Mouse (Mus musculus) spleen, adult 2 months (tissue): ENCODE results near the gene Mpzl1.

Experiments used
- CTCF ChIP-seq: fragments of 200-500 bp; IDR thresholded peaks from 2 replicates; pipeline ENCODE4 v1.5.1; 2011; ENCODE audit warnings: mild to moderate bottlenecking, inconsistent platforms; ENCODE audit not compliant: insufficient read depth, insufficient read length, insufficient replicate concordance; ENCODE audit errors: extremely low read depth
- POLR2A ChIP-seq: fragments of 200-500 bp; IDR thresholded peaks from 2 replicates; pipeline ENCODE4 v1.6.1; 2011; ENCODE audit warnings: low read depth, low read length, inconsistent platforms

GRCm38 (mm10) chr1:165665758-165666157, 31.4 kb upstream of the Mpzl1 start:
- TF ChIP-seq CTCF (no peak), POLR2A (no peak)
